Mouse (Mus musculus) forebrain, embryonic 11.5 days (tissue): ENCODE measurements at regions not wholly inside any gene's neighbourhood (a gene's known extent, or its start where the extent isn't known, plus 50 kb on each side); places are given as distances from the start of the nearest gene placed in this dataset.

ENCODE experiments used
- ATAC-seq: fragments of 200-750 bp; cut with Nextera tagmentation; replicated peaks from 2 replicates; pipeline ENCODE4 v1.8.0; 2017; ENCODE audit warnings: moderate TSS enrichment; ENCODE audit not compliant: low FRiP score
- DNase-seq: peaks from one replicate; pipeline ENCODE4 v3.0.0-alpha.2; 2017; ENCODE audit warnings: low spot score
- H3K27ac ChIP-seq: fragments of 300-500 bp; sonication (generic); 2 replicates; pipeline ENCODE4 v1.5.1; 2014; ENCODE audit warnings: low read depth, low read length
- H3K27me3 ChIP-seq: fragments of 300-500 bp; sonication (generic); 2 replicates; pipeline ENCODE4 v1.6.1; 2014; ENCODE audit warnings: mild to moderate bottlenecking, low read length, mixed read lengths; ENCODE audit not compliant: control insufficient read depth, insufficient read depth
- H3K36me3 ChIP-seq: fragments of 300-500 bp; sonication (generic); 2 replicates; pipeline ENCODE4 v1.6.1; 2014; ENCODE audit warnings: mild to moderate bottlenecking, low read length, moderate library complexity, mixed read lengths; ENCODE audit not compliant: control insufficient read depth, insufficient read depth
- H3K4me1 ChIP-seq: fragments of 300-500 bp; sonication (generic); replicated peaks from 2 replicates; pipeline ENCODE4 v1.6.1; 2014; ENCODE audit warnings: low read length, mixed read lengths; ENCODE audit not compliant: control insufficient read depth, insufficient read depth
- H3K4me2 ChIP-seq: fragments of 300-500 bp; sonication (generic); 2 replicates; pipeline ENCODE4 v1.6.1; 2014; ENCODE audit warnings: low read depth, mild to moderate bottlenecking, low read length, moderate library complexity, mixed read lengths; ENCODE audit not compliant: severe bottlenecking
- H3K4me3 ChIP-seq: fragments of 300-500 bp; sonication (generic); 2 replicates; pipeline ENCODE4 v1.5.1; 2014; ENCODE audit warnings: low read depth, low read length
- H3K9ac ChIP-seq: fragments of 300-500 bp; sonication (generic); 2 replicates; pipeline ENCODE4 v1.6.1; 2014; ENCODE audit warnings: low read length
- H3K9me3 ChIP-seq: fragments of 300-500 bp; sonication (generic); 2 replicates; pipeline ENCODE4 v1.6.1; 2016; ENCODE audit warnings: low read length, mixed read lengths; ENCODE audit not compliant: control insufficient read depth
- WGBS: fragments of 180-500 bp; shearing (Covaris S2); extraction: QIAGEN DNeasy Blood & Tissue Kit; methylation state at CpG from one replicate; pipeline ENCODE4 v1.1.7; 2014; 5-methylcytosine and 5-hydroxymethylcytosine counted together

- H3K4me1 ChIP-seq = no peaks in the 10 kb centered on the region
- H3K36me3 ChIP-seq = no peaks in the 10 kb centered on the region
- H3K27ac ChIP-seq = no peak overlapping the region
- no peaks in the 10 kb centered on the region for H3K27me3 ChIP-seq
- no peaks in the 10 kb centered on the region for H3K9me3 ChIP-seq
- WGBS = 86% methylated on average over 7 of the region's 7 CpGs
- H3K4me2 ChIP-seq = no peak overlapping the region
- H3K9ac ChIP-seq = no peak overlapping the region
- DNase-seq = no peak
- no peak overlapping the region for H3K4me3 ChIP-seq
- no peak for ATAC-seq
These were observed 76.6 kb upstream of the Zfp618 start for GRCm38 (mm10) chr4:62888736-62889135.

- Histone ChIP-seq H3K36me3 (no peaks in the 10 kb centered on the region), H3K4me2 (no peak overlapping the region), H3K9ac (no peak overlapping the region), H3K9me3 (no peaks in the 10 kb centered on the region), H3K4me3 (no peak overlapping the region), H3K27ac (no peak overlapping the region), H3K27me3 (no peaks in the 10 kb centered on the region), H3K4me1 (no peaks in the 10 kb centered on the region)
- ATAC-seq = peak; percentile 15; the same call in 1 of the 2 replicates
- WGBS = 42% methylated on average over 4 of the region's 4 CpGs
- DNase-seq = peak; percentile 64
These were observed 75.7 kb upstream of the Zfp618 start for GRCm38 (mm10) chr4:62889708-62890107.

- ATAC-seq (no peak), DNase-seq (no peak)
- H3K4me3 ChIP-seq = no peak overlapping the region
- 46% methylated on average over 21 of the region's 21 CpGs for WGBS
- no peaks in the 10 kb centered on the region for H3K4me1 ChIP-seq
- no peaks in the 10 kb centered on the region for H3K27me3 ChIP-seq
- H3K9me3 ChIP-seq = no peaks in the 10 kb centered on the region
- no peaks in the 10 kb centered on the region for H3K36me3 ChIP-seq
- H3K4me2 ChIP-seq = no peak overlapping the region
- no peak overlapping the region for H3K9ac ChIP-seq
- H3K27ac ChIP-seq = no peak overlapping the region
These were observed 74.5 kb upstream of the Zfp618 start for GRCm38 (mm10) chr4:62890588-62891580.

GRCm38 (mm10) chr4:62912891-62913290 is 52.5 kb upstream of the Zfp618 start:
- DNase-seq (no peak), ATAC-seq (no peak)
- no peak overlapping the region for H3K27ac ChIP-seq
- no peak overlapping the region for H3K4me3 ChIP-seq
- no peaks in the 10 kb centered on the region for H3K27me3 ChIP-seq
- no peaks in the 10 kb centered on the region for H3K9me3 ChIP-seq
- no peak overlapping the region for H3K4me2 ChIP-seq
- 83% methylated on average over 4 of the region's 4 CpGs for WGBS
- H3K4me1 ChIP-seq = no peaks in the 10 kb centered on the region
- H3K9ac ChIP-seq = no peak overlapping the region
- H3K36me3 ChIP-seq = no peaks in the 10 kb centered on the region
